Mouse (Mus musculus) midbrain, postnatal 0 days (tissue): Measurements from ENCODE around the gene Pla2g4b. TPM values are rescaled to one million over a fixed set of nuclear protein-coding genes. Genes with fewer than 3 reads are reported as not detected.

Experiments
- ATAC-seq: fragments of 200-750 bp; cut with Nextera tagmentation; 2 replicates; pipeline ENCODE4 v1.8.0; 2017; ENCODE audit warnings: moderate number of reproducible peaks, mild to moderate bottlenecking, moderate TSS enrichment, moderate library complexity; ENCODE audit not compliant: low FRiP score
- DNase-seq: peaks from one replicate; pipeline ENCODE4 v3.0.0-alpha.2; 2015; ENCODE audit warnings: low spot score
- H3K27ac ChIP-seq: fragments of 300-500 bp; sonication (generic); 2 replicates; pipeline ENCODE4 v1.5.1; 2014; ENCODE audit warnings: low read depth, mild to moderate bottlenecking, low read length, mixed read lengths
- H3K27me3 ChIP-seq: fragments of 300-500 bp; sonication (generic); 2 replicates; pipeline ENCODE4 v1.6.1; 2014; ENCODE audit warnings: low read length, control low read depth, mixed read lengths; ENCODE audit not compliant: insufficient read depth
- H3K36me3 ChIP-seq: fragments of 300-500 bp; sonication (generic); 2 replicates; pipeline ENCODE4 v1.6.1; 2014; ENCODE audit warnings: low read length, control low read depth, mixed read lengths; ENCODE audit not compliant: insufficient read depth
- H3K4me1 ChIP-seq: fragments of 300-500 bp; sonication (generic); 2 replicates; pipeline ENCODE4 v1.6.1; 2014; ENCODE audit warnings: mild to moderate bottlenecking, control low read depth, antibody characterized with exemption, low read length, mixed read lengths; ENCODE audit not compliant: insufficient read depth
- H3K4me2 ChIP-seq: fragments of 300-500 bp; sonication (generic); 2 replicates; pipeline ENCODE4 v1.6.1; 2014; ENCODE audit warnings: low read depth, mild to moderate bottlenecking, low read length, mixed read lengths; ENCODE audit not compliant: poor library complexity, severe bottlenecking
- H3K4me3 ChIP-seq: fragments of 300-500 bp; sonication (generic); 2 replicates; pipeline ENCODE4 v1.5.1; 2014; ENCODE audit warnings: low read depth, mild to moderate bottlenecking, low read length, moderate library complexity
- H3K9ac ChIP-seq: fragments of 300-500 bp; sonication (generic); replicated peaks from 2 replicates; pipeline ENCODE4 v1.6.1; 2014; ENCODE audit warnings: mild to moderate bottlenecking, low read length, moderate library complexity, mixed read lengths; ENCODE audit not compliant: poor library complexity, severe bottlenecking
- H3K9me3 ChIP-seq: fragments of 300-500 bp; sonication (generic); 2 replicates; pipeline ENCODE4 v1.6.1; 2016; ENCODE audit warnings: low read length, control low read depth
- CTCF ChIP-seq: IDR thresholded peaks from 2 replicates; pipeline ENCODE4 v1.5.1; 2016; ENCODE audit warnings: antibody characterized with exemption, mild to moderate bottlenecking
- WGBS: fragments of 180-500 bp; shearing (Covaris S2); extraction: QIAGEN DNeasy Blood & Tissue Kit; methylation state at CpG from one replicate; pipeline ENCODE4 v1.1.7; 2014; 5-methylcytosine and 5-hydroxymethylcytosine counted together
- microRNA-seq: library from miRNA; unstranded; fragments of <30 nt; microRNA quantifications from one replicate; pipeline ENCODE4, GENCODE M21; 2016; ENCODE audit warnings: borderline number of aligned reads
- polyA plus RNA-seq: library from polyadenylated mRNA; unstranded; fragments of >200 nt; fragmentation: Nextera tagmentation; extraction: Ambion mirVana; gene quantifications from 2 replicates; pipeline ENCODE4 v1.2.1, GENCODE M21; 2015
- total RNA-seq: library from RNA; depleted of rRNA; stranded (reverse); fragments of >200 nt; gene quantifications from 2 replicates; pipeline ENCODE4 v1.2.3, GENCODE M21; 2014; rRNA removed

The Pla2g4b gene
- total and polyA plus RNA-seq, 2 experiments from 2014 or later: 0.20 to 4.9 TPM

GRCm38 (mm10) chr2:120087897-120088296, 54.7 kb downstream of the Pla2g4b start:
- H3K4me3 ChIP-seq: no peak overlapping the region
- TF ChIP-seq CTCF: no peak
- no peaks in the 10 kb centered on the region for H3K36me3 ChIP-seq
- 88% methylated on average over 2 of the region's 2 CpGs for WGBS
- H3K4me2 ChIP-seq: no peak overlapping the region
- no peaks in the 10 kb centered on the region for H3K9me3 ChIP-seq
- no peaks in the 10 kb centered on the region for H3K27me3 ChIP-seq
- ATAC-seq (no peak), DNase-seq (no peak)
- H3K27ac ChIP-seq: no peak overlapping the region
- no peak overlapping the region for H3K9ac ChIP-seq
- no peaks in the 10 kb centered on the region for H3K4me1 ChIP-seq

GRCm38 (mm10) chr2:120090979-120091378, 57.8 kb downstream of the Pla2g4b start:
- no peaks in the 10 kb centered on the region for H3K36me3 ChIP-seq
- no peaks in the 10 kb centered on the region for H3K9me3 ChIP-seq
- H3K4me2 ChIP-seq: no peak overlapping the region
- H3K9ac ChIP-seq: no peak overlapping the region
- no peaks in the 10 kb centered on the region for H3K4me1 ChIP-seq
- ATAC-seq (no peak), DNase-seq (no peak)
- H3K27ac ChIP-seq: no peak overlapping the region
- 97% methylated on average over 17 of the region's 17 CpGs for WGBS
- H3K4me3 ChIP-seq: no peak overlapping the region
- H3K27me3 ChIP-seq: no peaks in the 10 kb centered on the region
- no peak for TF ChIP-seq CTCF

Small RNA genes within 50 kb of the gene (microRNA-seq; reads per million reads assigned to microRNA genes)
- gene Mir7665: not detected

Other genes with a start within 250 kb of the Pla2g4b start
- gene Rpap1, start 245.9 kb upstream of the Pla2g4b start, total RNA-seq: 16.0 and 20.5 TPM in 2 replicates
- 11.1 and 11.4 TPM in 2 replicates for gene Rpap1, start 245.9 kb upstream of the Pla2g4b start, polyA plus RNA-seq
- 66.3 and 72.0 TPM in 2 replicates for gene Tyro3, start 235.7 kb upstream of the Pla2g4b start, total RNA-seq
- 21.3 and 21.8 TPM in 2 replicates for gene Tyro3, start 235.7 kb upstream of the Pla2g4b start, polyA plus RNA-seq
- 68.4 and 75.1 TPM in 2 replicates for gene Mga, start 136.2 kb upstream of the Pla2g4b start, total RNA-seq
- gene Mga, start 136.2 kb upstream of the Pla2g4b start, polyA plus RNA-seq: 11.9 and 16.2 TPM in 2 replicates
- gene Mapkbp1, start 60.7 kb upstream of the Pla2g4b start, total RNA-seq: 54.2 and 64.6 TPM in 2 replicates
- 7.1 and 7.4 TPM in 2 replicates for gene Mapkbp1, start 60.7 kb upstream of the Pla2g4b start, polyA plus RNA-seq
- gene Jmjd7, start 5.9 kb upstream of the Pla2g4b start, total RNA-seq: 4.9 and 11.7 TPM in 2 replicates
- 13.6 and 13.7 TPM in 2 replicates for gene Jmjd7, start 5.9 kb upstream of the Pla2g4b start, polyA plus RNA-seq
- 3.7 and 6.6 TPM in 2 replicates for gene Gm28042, start 5.9 kb upstream of the Pla2g4b start, total RNA-seq
- 0.98 and 2.5 TPM in 2 replicates for gene Gm28042, start 5.9 kb upstream of the Pla2g4b start, polyA plus RNA-seq
- gene Ehd4, start 121.2 kb downstream of the Pla2g4b start, total RNA-seq: 6.5 and 9.5 TPM in 2 replicates
- 16.2 and 19.7 TPM in 2 replicates for gene Ehd4, start 121.2 kb downstream of the Pla2g4b start, polyA plus RNA-seq
- gene Pla2g4e, start 211.9 kb downstream of the Pla2g4b start, total RNA-seq: 18.5 and 20.0 TPM in 2 replicates
- 10.3 and 10.4 TPM in 2 replicates for gene Pla2g4e, start 211.9 kb downstream of the Pla2g4b start, polyA plus RNA-seq